Mouse (Mus musculus): ENCODE measurements around the gene Iqcf3. TPM values are rescaled to one million over a fixed set of nuclear protein-coding genes. Genes with fewer than 3 reads are reported as not detected.
A peak's percentile ranks its signal among the peaks of the same experiment; 100 is the strongest.
"Not testable (repeated sequence)": the region's sequence is repeated elsewhere in the genome, so short reads cannot be mapped to it uniquely, and the experiment has no call there.

The Iqcf3 gene
- total RNA-seq (2021), result not detected

- no peak for DNase-seq
Observed at GRCm38 (mm10) chr9:106561531-106561930, at the start of gene Iqcf3. Gene Iqcf3 (minus strand): TSS chr9:106561631.

DNA sequence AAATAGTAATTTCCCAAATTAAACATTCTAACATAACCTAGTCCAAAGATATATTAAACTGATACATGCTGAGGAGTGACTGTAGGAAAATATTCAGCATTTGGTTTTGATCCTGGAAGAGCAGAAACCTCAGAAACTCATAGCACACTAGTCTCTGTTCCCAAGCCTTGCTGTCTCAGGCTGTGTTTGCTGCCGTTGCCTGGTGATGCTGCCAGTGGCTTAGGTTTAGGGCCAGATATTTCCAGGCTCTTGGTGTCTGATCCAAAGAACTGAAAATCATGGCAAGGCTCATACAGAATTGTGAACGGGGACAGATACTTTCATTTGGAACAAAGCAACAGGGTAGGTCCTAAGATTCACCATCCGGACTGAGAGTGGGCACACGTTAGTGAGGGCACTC, 49.3 kb upstream of the Iqcf3 start:
- DNase-seq, result no peak

GRCm38 (mm10) chr9:106600546-106600945, 39.1 kb upstream of the Iqcf3 start:
- peak; percentile 57 to 58 for DNase-seq

GRCm38 (mm10) chr9:106598466-106598865, 37.0 kb upstream of the Iqcf3 start:
- no peak for DNase-seq

DNA sequence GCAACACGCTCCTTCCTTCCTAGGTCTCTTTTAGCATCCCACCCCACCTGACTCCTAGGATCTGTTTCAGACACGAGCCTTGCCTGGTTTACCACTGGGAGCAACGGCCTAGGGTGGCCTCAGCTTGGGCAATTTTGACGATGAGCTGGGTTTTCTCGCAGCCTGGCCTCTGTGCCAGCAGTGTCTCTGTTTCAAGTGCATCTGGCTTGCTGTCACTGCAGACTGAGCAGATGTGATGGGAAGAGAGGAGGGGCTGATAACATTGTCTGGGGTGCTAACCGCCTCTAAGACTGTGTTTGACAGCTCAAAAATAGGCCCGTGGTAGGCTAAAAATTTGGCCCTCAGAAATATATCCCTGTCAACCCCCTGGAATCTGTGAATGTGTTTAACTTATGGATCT, 34.4 kb upstream of the Iqcf3 start:
- DNase-seq, result no peak

DNA sequence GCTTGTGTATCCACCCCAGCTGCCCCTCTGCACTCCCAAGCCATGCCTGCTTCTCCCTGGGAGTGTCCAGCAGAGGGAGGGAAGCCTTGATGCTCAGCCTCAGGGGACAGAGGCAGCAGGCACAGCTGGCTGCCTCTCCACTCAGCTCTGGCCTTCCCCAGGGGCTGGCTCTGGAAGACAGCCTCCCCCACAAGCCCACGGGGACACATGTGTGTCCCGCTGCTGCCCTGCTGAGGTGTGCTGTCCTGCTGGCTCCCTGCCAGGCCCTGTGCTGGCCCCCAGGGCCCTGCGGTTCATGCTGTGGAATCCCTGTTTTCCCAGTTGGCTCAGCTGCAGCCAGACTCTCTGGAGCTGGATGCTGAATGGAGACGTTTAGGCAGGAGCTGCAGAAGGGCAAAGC, 34.0 kb upstream of the Iqcf3 start:
- not testable (repeated sequence) for DNase-seq

DNA sequence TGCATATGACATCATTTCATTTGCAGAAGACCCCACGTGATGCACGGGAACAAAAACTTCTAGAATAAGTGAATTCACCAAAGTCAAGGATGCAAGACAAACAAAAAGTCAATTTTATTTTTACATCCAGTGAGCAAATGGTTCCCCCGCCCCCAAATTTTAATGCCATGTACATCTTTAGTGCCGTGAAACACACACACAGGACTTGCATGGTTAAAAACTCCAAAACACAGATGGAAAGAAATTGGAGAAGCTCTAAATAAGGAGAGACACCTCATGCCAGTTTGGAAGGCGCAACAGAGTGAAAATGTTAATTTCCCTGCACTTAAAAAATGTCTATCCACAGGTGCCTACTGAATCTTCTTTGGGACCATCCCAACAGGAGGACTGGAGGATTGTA, 30.7 kb upstream of the Iqcf3 start:
- no peak for DNase-seq

DNA sequence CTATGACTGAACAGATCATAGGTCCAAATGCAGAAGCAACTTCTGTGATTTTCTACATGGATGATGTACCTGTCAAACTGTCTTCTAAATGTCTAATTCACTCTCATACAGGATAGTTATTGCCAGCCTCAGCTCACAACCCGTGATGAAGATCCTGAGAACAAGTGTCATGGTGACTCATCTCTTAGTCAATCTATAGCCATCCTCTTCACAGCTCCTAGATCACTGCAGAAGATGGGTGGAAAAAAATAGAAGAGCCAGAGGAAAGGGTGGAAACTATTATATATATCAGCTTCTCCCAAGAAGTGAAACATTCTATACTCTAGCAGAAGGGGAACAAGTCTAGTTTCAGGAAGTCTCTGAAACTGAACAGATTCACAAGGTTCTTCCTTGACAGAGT, 21.1 kb upstream of the Iqcf3 start:
- DNase-seq, result no peak

- no peak for DNase-seq
Observed at GRCm38 (mm10) chr9:106580016-106580415, 18.6 kb upstream of the Iqcf3 start.

DNA sequence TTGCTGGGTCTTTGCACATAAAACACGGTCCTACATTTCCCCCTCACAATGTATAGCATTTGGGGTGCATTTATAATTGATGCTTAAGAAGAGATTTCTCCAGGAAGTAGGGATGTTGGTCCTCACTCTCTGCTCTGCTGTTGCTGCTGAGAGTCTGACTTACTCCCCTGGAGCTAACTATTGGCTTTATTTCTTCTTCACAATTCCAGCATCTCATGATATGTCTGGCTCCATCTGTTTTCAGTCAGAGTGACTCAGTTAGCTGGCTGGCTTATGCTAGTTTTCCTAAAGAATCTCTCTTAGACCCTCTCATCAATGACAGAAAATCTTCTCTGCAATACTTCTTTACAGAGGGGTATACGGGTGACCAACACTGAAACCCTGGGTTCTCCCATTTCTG, 14.7 kb upstream of the Iqcf3 start:
- DNase-seq, result no peak

GRCm38 (mm10) chr9:106573366-106573765, 11.9 kb upstream of the Iqcf3 start:
- DNase-seq, result no peak

- DNase-seq, result no peak
Observed at GRCm38 (mm10) chr9:106572186-106572585, 10.8 kb upstream of the Iqcf3 start.

DNA sequence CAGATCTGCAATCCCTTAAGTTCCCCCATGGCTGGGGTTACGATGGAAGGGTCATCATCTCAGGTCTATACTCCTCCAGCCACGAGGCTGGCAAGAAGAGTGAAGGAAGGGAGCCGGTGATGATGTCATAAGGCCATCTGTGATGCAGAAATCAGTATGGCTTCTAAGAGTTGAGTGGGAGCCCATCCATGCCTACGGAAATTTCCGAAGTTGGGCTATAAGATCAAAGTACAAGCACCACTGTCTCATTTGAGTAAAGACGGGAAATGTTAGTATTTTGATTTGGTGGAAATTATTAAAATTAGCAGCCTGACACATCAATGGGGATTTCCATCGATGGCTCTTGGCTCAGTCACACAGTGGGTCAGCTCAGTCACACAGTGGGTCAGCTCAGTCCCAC, 9.5 kb upstream of the Iqcf3 start, which contains the start of gene Iqcf4:
Gene Iqcf4 (minus strand): TSS at position 101 of the 400 bp plus-strand sequence.
- no peak for DNase-seq

DNA sequence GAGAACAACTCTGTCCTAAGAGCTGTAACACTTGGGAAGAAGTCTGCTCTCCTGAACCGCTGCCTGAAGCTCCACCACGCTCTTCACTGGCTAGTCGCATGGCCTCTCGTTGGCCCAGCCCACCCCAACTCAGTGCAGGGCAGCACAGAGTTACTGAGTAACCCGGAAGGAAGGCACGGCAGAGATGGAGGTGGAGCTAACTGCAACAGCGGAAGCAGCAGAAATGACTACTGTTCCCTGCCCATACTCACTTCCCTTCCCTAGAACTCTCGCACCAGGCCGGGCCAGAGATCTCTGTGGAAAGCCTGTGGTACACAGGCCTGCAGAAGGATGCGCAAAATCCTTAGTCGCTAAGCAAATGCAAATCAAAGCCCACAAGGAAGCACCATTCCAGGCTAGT, 5.0 kb upstream of the Iqcf3 start:
- DNase-seq, result no peak

GRCm38 (mm10) chr9:106564025-106564424, 2.6 kb upstream of the Iqcf3 start:
- no peak for DNase-seq

DNA sequence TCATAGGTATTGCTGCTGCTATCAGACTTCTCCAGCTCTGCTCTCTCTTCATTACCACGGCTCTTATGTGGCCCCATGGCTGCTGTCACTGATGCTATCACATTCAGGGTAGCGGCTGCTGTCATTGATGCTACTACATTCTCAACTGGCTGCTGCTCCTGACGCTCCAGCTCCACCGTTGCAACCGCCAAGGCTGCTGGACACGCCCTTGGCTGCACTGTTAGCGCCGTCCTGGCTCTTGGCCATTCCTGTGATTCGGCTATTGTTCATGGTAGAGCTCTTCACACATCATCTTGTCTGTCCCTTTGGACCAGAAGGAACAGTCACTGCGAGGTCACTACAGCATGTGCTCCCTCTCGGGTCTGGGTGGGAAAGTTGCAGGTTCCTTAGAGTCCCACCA, 860 bp upstream of the Iqcf3 start:
- no peak for DNase-seq

DNA sequence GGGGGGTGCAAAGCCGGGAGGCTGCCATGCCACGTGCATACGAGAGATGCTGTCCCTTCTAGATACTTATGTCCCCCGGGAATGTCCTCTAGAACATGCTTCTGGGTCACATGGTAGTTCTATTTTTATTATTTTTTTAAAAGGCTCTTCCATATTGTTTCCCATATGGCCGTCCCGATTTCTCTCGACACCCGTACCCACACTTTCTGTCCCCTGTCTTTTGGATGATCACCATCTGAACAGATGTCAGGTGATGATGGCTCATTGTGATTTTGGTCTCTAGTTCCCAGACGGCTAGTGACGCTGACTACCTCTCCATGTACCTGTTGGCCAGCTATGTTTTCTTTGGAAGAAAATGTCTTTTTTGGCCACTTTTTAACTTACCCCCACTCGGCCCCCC, 26.5 kb downstream of the Iqcf3 start:
- no peak for DNase-seq

DNA sequence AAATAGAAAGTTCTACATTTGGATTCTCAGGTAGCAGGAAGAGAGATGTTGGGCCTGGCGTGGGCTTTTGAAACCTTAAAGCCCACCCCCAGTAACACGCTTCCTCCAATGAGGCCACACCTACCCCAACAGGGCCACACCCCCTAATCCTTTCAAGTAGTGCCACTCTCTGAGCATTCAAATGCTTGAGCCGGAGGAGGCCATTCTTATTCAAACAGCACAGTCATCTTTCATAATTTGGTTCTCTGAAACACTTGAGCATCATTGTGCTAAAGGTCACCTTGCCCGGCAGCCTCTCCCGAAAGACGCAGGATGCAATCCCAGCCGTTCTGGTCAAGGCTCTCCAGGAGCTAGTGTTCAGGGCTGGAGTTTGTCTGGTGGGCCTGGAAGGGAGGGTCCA, 27.1 kb downstream of the Iqcf3 start:
- no peak for DNase-seq

- DNase-seq, result peak in 1 of 2 experiments; percentile 10
Observed at GRCm38 (mm10) chr9:106531833-106532232, 29.6 kb downstream of the Iqcf3 start.

GRCm38 (mm10) chr9:106519909-106520308, 41.5 kb downstream of the Iqcf3 start:
- DNase-seq, result no peak

DNA sequence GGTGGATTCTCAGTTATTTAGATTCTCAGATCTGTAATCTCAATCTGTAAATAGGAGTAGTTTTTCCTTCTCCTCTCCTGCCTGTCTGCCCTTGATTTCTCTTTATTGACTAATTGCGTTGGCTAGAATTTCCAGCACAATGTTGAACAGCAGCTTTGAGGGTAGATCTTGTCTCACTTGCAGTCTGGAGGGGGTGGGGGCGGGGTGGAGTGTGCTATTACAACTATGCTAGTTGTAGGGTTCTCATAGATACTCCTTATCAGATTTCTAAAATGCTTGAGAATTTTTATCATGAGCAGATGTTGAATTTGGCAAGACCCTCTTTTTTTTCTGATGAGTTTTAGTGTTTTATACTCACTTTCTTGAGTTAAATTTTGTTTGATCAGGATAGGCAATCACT, 42.0 kb downstream of the Iqcf3 start:
- no peak for DNase-seq

DNA sequence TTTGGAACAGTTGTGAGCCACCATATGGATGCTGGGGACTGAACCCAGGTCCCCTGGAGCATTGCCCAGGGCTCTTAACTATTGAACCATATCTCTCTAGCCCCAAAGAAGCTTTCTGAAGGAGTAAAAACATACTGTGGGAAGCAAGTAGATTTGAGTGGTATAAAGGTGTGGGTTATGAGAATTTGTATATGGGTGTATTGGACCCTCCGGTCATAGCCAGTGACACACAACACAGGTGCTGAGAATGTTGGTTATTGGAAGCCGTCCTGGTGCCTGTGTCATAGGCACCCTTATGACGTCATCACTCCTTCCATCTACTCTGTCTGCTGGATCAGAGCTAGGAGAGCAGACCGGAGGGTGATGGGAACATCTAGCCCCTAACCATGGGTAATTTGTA, 47.2 kb downstream of the Iqcf3 start, which contains the start of gene Iqcf5:
Gene Iqcf5 (plus strand): TSS at position 301 of the 400 bp plus-strand sequence.
- DNase-seq, result no peak

- DNase-seq, result no peak
Observed at GRCm38 (mm10) chr9:106513566-106513965, 47.9 kb downstream of the Iqcf3 start.

DNA sequence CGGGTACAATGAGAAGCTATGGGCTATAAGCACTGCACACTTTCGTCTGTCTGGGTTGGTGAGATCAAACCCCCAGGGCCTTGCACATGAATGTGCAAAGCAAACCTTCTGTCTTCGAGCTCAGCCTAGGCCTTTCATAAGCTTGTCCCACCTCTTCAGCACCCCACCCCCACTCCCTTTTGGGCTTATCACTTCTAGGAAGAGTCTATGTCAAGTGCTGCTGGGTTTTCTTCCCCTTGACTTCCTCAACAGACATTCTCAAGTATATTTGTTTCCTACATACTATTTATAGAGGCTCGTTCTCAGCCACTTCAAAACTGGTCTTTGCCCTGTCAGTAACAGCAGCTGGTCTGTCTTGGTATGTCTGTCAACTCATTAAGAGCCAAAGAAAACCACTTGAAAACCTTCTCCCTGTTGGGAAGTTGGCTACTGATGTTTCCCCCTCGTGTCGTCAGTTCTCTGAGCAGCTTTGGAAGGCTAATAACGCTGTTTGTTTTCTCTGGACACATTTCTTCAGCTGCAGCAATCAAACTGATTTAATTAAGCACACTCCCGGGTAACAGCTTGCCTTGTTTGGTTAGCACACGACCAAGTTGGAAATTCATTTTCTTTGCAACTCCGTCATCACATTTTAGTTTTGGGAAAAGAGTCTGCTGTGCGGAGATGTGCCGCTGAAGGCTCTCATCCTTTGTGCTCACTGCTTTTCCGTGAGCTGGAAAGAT, 48.5 kb downstream of the Iqcf3 start:
- peak; percentile 8 for DNase-seq

DNA sequence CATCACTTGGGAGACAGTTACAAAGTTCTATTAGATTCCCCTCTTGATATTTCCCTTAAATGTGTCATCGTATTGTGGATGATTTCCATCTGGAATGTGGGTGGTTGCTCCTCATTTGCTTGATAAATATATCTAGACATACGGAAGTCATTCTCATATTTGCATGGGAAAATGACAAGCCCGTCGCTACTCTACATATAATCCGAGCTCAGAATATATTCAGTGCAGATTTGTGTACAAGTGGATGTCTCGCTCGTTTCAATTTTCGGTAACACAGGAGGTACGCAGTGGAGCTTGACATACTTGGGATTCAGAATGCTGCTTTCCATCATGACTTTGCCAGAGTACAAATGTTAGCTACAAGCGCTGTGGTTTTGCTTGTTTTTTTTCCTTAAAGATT, 52.1 kb downstream of the Iqcf3 start:
- peak in 1 of 2 experiments; percentile 8 for DNase-seq

All from layer of hippocampus, postnatal 36 days (tissue).